Mouse (Mus musculus) midbrain, embryonic 15.5 days (tissue): ENCODE results near the gene Mrpl24. TPM values are rescaled to one million over a fixed set of nuclear protein-coding genes. Genes with fewer than 3 reads are reported as not detected.
"Not testable (repeated sequence)": the region's sequence is repeated elsewhere in the genome, so short reads cannot be mapped to it uniquely, and the experiment has no call there.

Experiments
- ATAC-seq: fragments of 200-750 bp; cut with Nextera tagmentation; replicated peaks from 2 replicates; pipeline ENCODE4 v1.8.0; 2017; ENCODE audit warnings: moderate TSS enrichment
- H3K27ac ChIP-seq: fragments of 300-500 bp; sonication (generic); 2 replicates; pipeline ENCODE4 v1.5.1; 2015; ENCODE audit warnings: mild to moderate bottlenecking, inconsistent platforms
- H3K27me3 ChIP-seq: fragments of 300-500 bp; sonication (generic); replicated peaks from 2 replicates; pipeline ENCODE4 v1.6.1; 2015; ENCODE audit warnings: inconsistent platforms
- H3K36me3 ChIP-seq: fragments of 300-500 bp; sonication (generic); replicated peaks from 2 replicates; pipeline ENCODE4 v1.6.1; 2015; ENCODE audit warnings: inconsistent platforms
- H3K4me1 ChIP-seq: fragments of 300-500 bp; sonication (generic); 2 replicates; pipeline ENCODE4 v1.6.1; 2015; ENCODE audit warnings: inconsistent platforms
- H3K4me2 ChIP-seq: fragments of 300-500 bp; sonication (generic); 2 replicates; pipeline ENCODE4 v1.6.1; 2015; ENCODE audit warnings: inconsistent platforms, mild to moderate bottlenecking, moderate library complexity
- H3K4me3 ChIP-seq: fragments of 300-500 bp; sonication (generic); 2 replicates; pipeline ENCODE4 v1.5.1; 2015; ENCODE audit warnings: mild to moderate bottlenecking, inconsistent platforms
- H3K9ac ChIP-seq: fragments of 300-500 bp; sonication (generic); 2 replicates; pipeline ENCODE4 v1.6.1; 2015; ENCODE audit warnings: mild to moderate bottlenecking, inconsistent platforms
- H3K9me3 ChIP-seq: fragments of 300-500 bp; sonication (generic); 2 replicates; pipeline ENCODE4 v1.6.1; 2016; ENCODE audit warnings: inconsistent platforms
- WGBS: fragments of 180-500 bp; shearing (Covaris S2); methylation state at CpG from one replicate; pipeline ENCODE4 v1.1.7; 2015; ENCODE audit warnings: mixed read lengths; 5-methylcytosine and 5-hydroxymethylcytosine counted together
- polyA plus RNA-seq: library from polyadenylated mRNA; unstranded; fragments of >200 nt; fragmentation: Nextera tagmentation; extraction: Ambion mirVana; gene quantifications from 2 replicates; pipeline ENCODE4 v1.2.1, GENCODE M21; 2015

Gene Mrpl24
- polyA plus RNA-seq: 51.5 and 55.4 TPM in 2 replicates

DNA sequence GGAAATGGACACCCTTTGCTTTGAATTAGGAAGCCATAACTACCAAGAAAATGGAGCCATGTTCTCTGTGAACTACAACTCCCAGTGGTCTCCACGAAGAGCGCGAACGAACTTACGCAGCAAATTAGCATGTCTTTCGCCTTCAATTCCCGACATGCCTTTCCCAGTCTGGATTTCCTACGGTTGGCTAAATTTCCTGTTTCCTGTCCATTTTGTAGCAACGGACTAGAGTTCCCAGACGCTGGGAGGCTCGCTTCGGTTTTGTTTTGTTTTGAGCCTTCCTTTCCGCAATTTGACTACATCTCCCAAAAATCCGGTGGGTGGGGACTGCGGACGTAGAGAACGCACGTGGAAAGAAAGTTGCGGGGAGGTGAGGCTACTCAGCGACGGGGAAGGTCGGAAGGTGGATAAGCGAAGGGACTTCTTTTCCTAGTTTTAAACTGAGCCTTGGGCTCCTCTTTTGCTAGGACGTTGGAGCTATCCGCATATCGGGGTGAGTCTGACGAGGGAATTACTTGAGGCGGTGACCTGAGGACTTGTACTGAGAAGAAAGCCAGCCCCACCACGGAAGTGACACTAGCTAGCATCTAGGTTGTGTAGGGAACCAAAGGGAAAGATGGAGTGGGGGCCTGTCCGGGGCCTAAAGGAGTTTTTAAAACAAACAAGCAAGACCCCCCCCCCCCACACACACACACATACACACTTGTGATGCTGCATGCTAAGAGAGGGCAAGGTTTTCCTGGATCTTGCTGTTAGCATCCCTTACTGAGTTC is at the start of gene Mrpl24:
Mrpl24 (plus strand) TSS at position 171 of the 773 bp plus-strand sequence.
- Histone ChIP-seq H3K4me3 (peak within 1 kb of the TSS; percentile 65), H3K36me3 (peaks cover 37% of the 10 kb centered on the region), H3K9me3 (no peaks in the 10 kb centered on the region), H3K27me3 (no peaks in the 10 kb centered on the region), H3K27ac (peak within 1 kb of the TSS; percentile 63), H3K9ac (peak within 1 kb of the TSS; percentile 47), H3K4me2 (peak within 1 kb of the TSS; percentile 74), H3K4me1 (peaks cover 19% of the 10 kb centered on the region)
- peak; percentile 83 for ATAC-seq
- under 1% methylated on average over 30 of the region's 30 CpGs for WGBS

DNA sequence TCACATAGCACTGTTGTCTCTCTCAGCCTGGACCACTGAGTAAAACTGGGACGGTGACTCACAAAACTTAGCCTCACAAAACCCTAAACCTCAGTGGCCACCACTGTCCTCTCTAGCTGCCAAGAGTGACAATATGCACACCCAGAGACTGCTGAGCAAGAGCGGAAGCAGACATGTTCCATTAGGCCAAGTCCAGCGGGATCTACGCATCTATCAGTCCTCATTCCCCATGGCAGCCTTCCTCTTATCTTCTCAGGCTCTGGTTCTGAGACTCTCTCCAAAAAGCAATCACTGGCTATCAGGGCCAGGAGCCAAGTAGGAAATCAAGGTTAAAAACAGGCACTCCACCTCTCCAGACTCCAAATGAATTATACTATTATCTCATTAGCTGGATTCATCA is 41.6 kb upstream of the Mrpl24 start:
- 94% methylated on average over 4 of the region's 4 CpGs for WGBS
- ATAC-seq: no peak
- H3K27me3 ChIP-seq: no peaks in the 10 kb centered on the region

GRCm38 (mm10) chr3:87884291-87884690 is 35.0 kb upstream of the Mrpl24 start:
- Histone ChIP-seq H3K36me3 (peaks cover 6% of the 10 kb centered on the region; the same call in 1 of the 2 replicates), H3K9me3 (no peaks in the 10 kb centered on the region), H3K4me1 (peaks cover 22% of the 10 kb centered on the region), H3K9ac (peak overlapping the region; percentile 80), H3K4me3 (peak overlapping the region; percentile 93), H3K4me2 (peak overlapping the region; percentile 82), H3K27me3 (no peaks in the 10 kb centered on the region), H3K27ac (peak overlapping the region; percentile 87; the same call in 1 of the 2 replicates)
- whole genome bisulfite sequencing: 3% methylated on average over 3 of the region's 3 CpGs
- no peak for ATAC-seq

More for the DNA sequence above, 41.6 kb upstream of the Mrpl24 start:
- no peak overlapping the region for H3K27ac ChIP-seq
- H3K9ac ChIP-seq: no peak overlapping the region
- H3K4me1 ChIP-seq: peaks cover 8% of the 10 kb centered on the region
- H3K9me3 ChIP-seq: no peaks in the 10 kb centered on the region
- no peak overlapping the region for H3K4me2 ChIP-seq
- H3K4me3 ChIP-seq: no peak overlapping the region
- peaks cover 6% of the 10 kb centered on the region; the same call in 1 of the 2 replicates for H3K36me3 ChIP-seq

GRCm38 (mm10) chr3:87884708-87885251 is 34.5 kb upstream of the Mrpl24 start:
- Histone ChIP-seq H3K4me2 (peak overlapping the region; percentile 82), H3K27ac (peak overlapping the region; percentile 87), H3K9me3 (no peaks in the 10 kb centered on the region), H3K36me3 (peaks cover 6% of the 10 kb centered on the region; the same call in 1 of the 2 replicates), H3K27me3 (no peaks in the 10 kb centered on the region), H3K4me3 (peak overlapping the region; percentile 93), H3K9ac (peak overlapping the region; percentile 80), H3K4me1 (peaks cover 22% of the 10 kb centered on the region)
- peak; percentile 34 for ATAC-seq
- WGBS: 0% methylated on average over 28 of the region's 28 CpGs

- ATAC-seq: peak; percentile 99
- Histone ChIP-seq H3K4me3 (peak within 1 kb of the TSS; percentile 93), H3K4me1 (peaks cover 22% of the 10 kb centered on the region), H3K27ac (peak within 1 kb of the TSS; percentile 87), H3K9ac (peak within 1 kb of the TSS; percentile 80), H3K27me3 (no peaks in the 10 kb centered on the region), H3K9me3 (no peaks in the 10 kb centered on the region), H3K4me2 (peak within 1 kb of the TSS; percentile 82), H3K36me3 (peaks cover 4% of the 10 kb centered on the region; the same call in 1 of the 2 replicates)
- WGBS: 0% methylated on average over 33 of the region's 33 CpGs
Observed at GRCm38 (mm10) chr3:87885281-87886003, 33.9 kb upstream of the Mrpl24 start, which contains the start of gene Prcc. TSS of gene Prcc (minus strand) at chr3:87885608.

DNA sequence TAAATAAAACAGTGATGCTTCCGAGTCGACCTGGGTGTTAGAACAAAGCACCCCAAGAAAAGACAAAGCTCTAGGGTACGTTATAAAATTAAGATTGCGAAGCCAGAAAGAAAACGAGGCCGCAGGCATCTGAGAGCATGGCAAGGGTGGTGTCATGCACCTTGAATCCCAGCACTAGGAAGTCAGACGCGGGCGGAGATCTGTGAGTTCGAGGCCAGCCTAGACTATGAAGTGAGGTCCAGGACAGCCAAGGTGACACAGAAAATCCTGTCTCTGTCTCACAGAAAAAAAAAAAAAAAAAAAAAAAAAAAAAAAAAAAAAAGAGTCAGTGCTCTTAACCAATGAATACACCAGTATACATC is 33.3 kb upstream of the Mrpl24 start:
- 14% methylated on average over 10 of the region's 10 CpGs for WGBS
- Histone ChIP-seq H3K9ac (peak overlapping the region; percentile 40; the same call in 1 of the 2 replicates), H3K27ac (0 out of 2 replicates have a peak overlapping the region, but pooled peaks have one; percentile 55), H3K4me1 (peaks cover 22% of the 10 kb centered on the region), H3K9me3 (no peaks in the 10 kb centered on the region), H3K27me3 (no peaks in the 10 kb centered on the region), H3K36me3 (no peaks in the 10 kb centered on the region; the same call in 1 of the 2 replicates), H3K4me3 (peak overlapping the region; percentile 93), H3K4me2 (peak overlapping the region; percentile 54)
- peak; percentile 29; the same call in 1 of the 2 replicates for ATAC-seq

DNA sequence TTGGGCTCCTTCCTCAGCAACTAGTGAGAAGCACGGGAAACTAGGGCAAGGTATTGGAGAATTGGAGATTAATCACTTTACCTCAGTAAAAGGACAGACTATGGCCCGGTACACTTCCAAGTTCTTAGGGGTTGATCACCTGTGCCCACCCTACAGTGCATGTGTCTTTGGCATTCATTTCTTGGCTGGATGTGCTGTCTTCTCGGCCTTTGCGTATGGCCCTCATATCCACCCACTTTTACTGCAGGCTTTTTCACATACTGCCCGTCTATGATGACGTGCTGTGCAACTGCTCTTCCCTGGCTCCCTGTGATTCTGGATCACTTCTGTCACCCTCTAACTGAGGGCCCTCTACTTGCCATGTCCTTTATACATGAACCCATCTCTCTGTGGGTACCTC is 32.9 kb upstream of the Mrpl24 start:
- no peak for ATAC-seq
- Histone ChIP-seq H3K36me3 (no peaks in the 10 kb centered on the region; the same call in 1 of the 2 replicates), H3K9ac (no peak overlapping the region; the same call in 1 of the 2 replicates), H3K4me3 (peak overlapping the region; percentile 93; the same call in 1 of the 2 replicates), H3K27ac (no peak overlapping the region), H3K9me3 (no peaks in the 10 kb centered on the region), H3K27me3 (no peaks in the 10 kb centered on the region), H3K4me1 (peaks cover 22% of the 10 kb centered on the region), H3K4me2 (peak overlapping the region; percentile 54; the same call in 1 of the 2 replicates)
- 85% methylated on average over 6 of the region's 6 CpGs for WGBS

GRCm38 (mm10) chr3:87887400-87887799 is 31.9 kb upstream of the Mrpl24 start:
- H3K36me3 ChIP-seq, H3K27me3 ChIP-seq, ATAC-seq, H3K9ac ChIP-seq, H3K9me3 ChIP-seq, H3K27ac ChIP-seq, H3K4me2 ChIP-seq, H3K4me3 ChIP-seq: not testable (repeated sequence)
- H3K4me1 ChIP-seq: peaks cover 19% of the 10 kb centered on the region
- whole genome bisulfite sequencing: 83% methylated on average over 4 of the region's 4 CpGs

DNA sequence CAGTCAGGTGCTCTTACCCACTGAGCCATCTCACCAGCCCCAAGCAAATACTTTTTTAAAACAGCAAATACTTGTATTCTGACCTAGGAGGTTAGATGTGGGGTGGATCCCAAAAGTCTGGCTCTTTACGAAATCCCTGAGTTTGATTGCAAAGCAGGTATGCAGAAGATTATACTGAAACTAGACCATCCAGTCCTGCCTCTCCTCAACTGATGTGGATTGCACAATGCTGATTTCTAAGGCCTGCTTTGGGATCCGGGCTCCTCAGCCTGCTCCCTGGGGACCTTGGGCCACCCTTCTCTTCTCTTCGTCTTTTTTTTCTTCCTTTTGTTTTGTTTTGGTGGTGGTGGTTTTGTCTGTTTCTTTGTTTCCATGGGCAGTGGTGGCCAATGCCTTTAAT is 27.8 kb upstream of the Mrpl24 start:
- Histone ChIP-seq H3K27me3 (no peaks in the 10 kb centered on the region), H3K27ac (no peak overlapping the region), H3K4me3 (no peak overlapping the region), H3K9me3 (no peaks in the 10 kb centered on the region), H3K4me2 (no peak overlapping the region), H3K36me3 (no peaks in the 10 kb centered on the region), H3K9ac (no peak overlapping the region), H3K4me1 (no peaks in the 10 kb centered on the region)
- ATAC-seq: no peak
- 51% methylated on average over 3 of the region's 3 CpGs for WGBS

GRCm38 (mm10) chr3:87893367-87893905 is 25.9 kb upstream of the Mrpl24 start:
- no peaks in the 10 kb centered on the region for H3K9me3 ChIP-seq
- no peaks in the 10 kb centered on the region for H3K27me3 ChIP-seq

GRCm38 (mm10) chr3:87899266-87899665 is 20.0 kb upstream of the Mrpl24 start:
- no peaks in the 10 kb centered on the region for H3K9me3 ChIP-seq
- no peak for ATAC-seq
- 64% methylated on average over 3 of the region's 3 CpGs for WGBS
- no peak overlapping the region for H3K27ac ChIP-seq
- no peak overlapping the region for H3K4me3 ChIP-seq
- H3K4me2 ChIP-seq: no peak overlapping the region
- no peaks in the 10 kb centered on the region for H3K4me1 ChIP-seq
- no peaks in the 10 kb centered on the region for H3K27me3 ChIP-seq
- H3K9ac ChIP-seq: no peak overlapping the region
- H3K36me3 ChIP-seq: no peaks in the 10 kb centered on the region

More at GRCm38 (mm10) chr3:87893367-87893905, 25.9 kb upstream of the Mrpl24 start:
- Histone ChIP-seq H3K4me2 (no peak overlapping the region), H3K4me1 (no peaks in the 10 kb centered on the region), H3K4me3 (no peak overlapping the region), H3K9ac (no peak overlapping the region), H3K36me3 (no peaks in the 10 kb centered on the region), H3K27ac (no peak overlapping the region)
- no peak for ATAC-seq
- WGBS: 69% methylated on average over 3 of the region's 3 CpGs

DNA sequence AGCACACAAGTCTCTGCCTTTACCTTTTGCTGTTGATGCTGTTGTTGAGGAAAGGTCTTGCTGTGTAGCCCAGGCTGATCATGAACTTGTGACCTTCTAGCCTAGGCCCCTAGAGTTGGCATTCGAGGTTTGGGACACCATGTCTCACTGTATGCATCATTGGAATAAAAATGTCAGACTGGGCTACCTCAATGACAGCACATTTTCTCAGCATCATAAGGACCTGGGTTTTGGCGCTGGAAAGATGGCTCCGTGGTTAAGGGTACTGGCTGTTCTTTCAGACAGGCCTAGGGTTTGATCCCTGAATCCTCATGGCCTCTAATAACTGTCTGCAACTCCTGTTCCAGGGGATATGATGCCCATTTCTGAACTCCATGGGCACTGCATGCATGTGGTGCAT is 19.5 kb upstream of the Mrpl24 start:
- 77% methylated on average over 3 of the region's 3 CpGs for WGBS
- H3K36me3 ChIP-seq: no peaks in the 10 kb centered on the region
- H3K9ac ChIP-seq: no peak overlapping the region
- no peak for ATAC-seq
- H3K9me3 ChIP-seq: no peaks in the 10 kb centered on the region
- H3K4me3 ChIP-seq: no peak overlapping the region
- H3K27ac ChIP-seq: no peak overlapping the region
- H3K27me3 ChIP-seq: no peaks in the 10 kb centered on the region
- H3K4me2 ChIP-seq: no peak overlapping the region
- H3K4me1 ChIP-seq: no peaks in the 10 kb centered on the region
